Mouse (Mus musculus) brain, embryonic 14.5 days (tissue): ENCODE results near the gene Zfp652. TPM values are rescaled to one million over a fixed set of nuclear protein-coding genes. Genes with fewer than 3 reads are reported as not detected.
"Not testable (repeated sequence)": the region's sequence is repeated elsewhere in the genome, so short reads cannot be mapped to it uniquely, and the experiment has no call there.

Experiments
- DNase-seq: peaks from one replicate; pipeline ENCODE4 v3.0.0-alpha.2; 2011; ENCODE audit warnings: low read depth
- CTCF ChIP-seq: fragments of 200-500 bp; IDR thresholded peaks from 2 replicates; pipeline ENCODE4 v1.5.1; 2012; ENCODE audit warnings: inconsistent platforms, mild to moderate bottlenecking, moderate library complexity, borderline replicate concordance; ENCODE audit not compliant: insufficient read depth, insufficient read length; ENCODE audit errors: extremely low read depth
- POLR2A ChIP-seq: fragments of 200-500 bp; IDR thresholded peaks from 2 replicates; pipeline ENCODE4 v1.6.1; 2012; ENCODE audit warnings: mild to moderate bottlenecking, inconsistent platforms, borderline replicate concordance; ENCODE audit not compliant: poor library complexity, insufficient read depth, insufficient read length, severe bottlenecking; ENCODE audit errors: extremely low read depth
- polyA plus RNA-seq: library from polyadenylated mRNA; depleted of rRNA; stranded (reverse); fragments of >200 nt; gene quantifications from 2 replicates; pipeline ENCODE4 v1.2.3, GENCODE M21; 2012

The Zfp652 gene
- polyA plus RNA-seq, 1 experiment = 35.9 TPM

- TF ChIP-seq CTCF (no peak), POLR2A (no peak)
- no peak for DNase-seq
These were observed 35.9 kb downstream of the Zfp652 start for GRCm38 (mm10) chr11:95748331-95748730.

DNA sequence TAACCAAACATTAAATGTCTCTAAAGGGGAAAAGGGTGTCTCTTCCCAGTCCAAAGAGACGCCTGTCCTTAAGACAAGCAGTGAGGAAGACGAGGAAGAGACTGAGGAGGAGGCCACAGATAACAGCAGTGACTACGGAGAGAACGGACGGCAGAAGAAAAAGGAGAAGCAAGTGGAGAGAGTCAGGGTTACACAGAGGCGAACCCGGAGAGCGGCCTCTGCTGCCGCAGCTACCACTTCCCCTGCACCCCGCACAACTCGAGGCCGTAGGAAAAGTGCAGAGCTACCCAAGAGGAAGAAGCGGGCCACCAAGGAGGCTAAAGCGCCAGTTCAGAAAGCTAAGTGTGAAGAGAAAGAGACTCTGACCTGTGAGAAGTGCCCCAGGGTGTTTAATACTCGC lies 37.1 kb downstream of the Zfp652 start:
- TF ChIP-seq POLR2A = no peak
- TF ChIP-seq CTCF = no peak
- DNase-seq = no peak

GRCm38 (mm10) chr11:95750995-95751394 lies 38.5 kb downstream of the Zfp652 start:
- DNase-seq = peak; percentile 73
- TF ChIP-seq CTCF (peak; percentile 89), POLR2A (no peak)

- not testable (repeated sequence) for DNase-seq
These were observed 42.7 kb downstream of the Zfp652 start for GRCm38 (mm10) chr11:95755137-95755536.

DNA sequence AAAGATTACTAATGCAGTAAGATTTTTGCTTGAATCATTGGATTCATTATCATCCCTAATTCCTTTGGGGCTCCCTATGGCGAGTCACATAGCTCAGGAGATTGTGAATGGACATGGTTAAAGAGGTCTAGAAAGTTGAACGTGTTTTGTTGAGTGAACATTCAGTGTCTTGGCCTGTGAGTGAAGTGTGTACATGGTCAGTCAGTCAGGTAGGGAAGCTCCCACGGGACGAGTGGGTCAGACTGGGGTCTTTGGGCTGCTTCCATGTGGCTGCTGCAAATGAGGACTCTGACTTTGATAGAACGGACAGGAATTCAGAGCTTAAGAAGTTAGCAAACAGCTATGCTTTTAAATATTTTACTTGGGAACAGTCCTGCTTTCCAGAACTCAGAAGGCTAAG lies 48.0 kb downstream of the Zfp652 start:
- no peak for DNase-seq
- TF ChIP-seq CTCF = no peak
- TF ChIP-seq POLR2A = no peak

DNA sequence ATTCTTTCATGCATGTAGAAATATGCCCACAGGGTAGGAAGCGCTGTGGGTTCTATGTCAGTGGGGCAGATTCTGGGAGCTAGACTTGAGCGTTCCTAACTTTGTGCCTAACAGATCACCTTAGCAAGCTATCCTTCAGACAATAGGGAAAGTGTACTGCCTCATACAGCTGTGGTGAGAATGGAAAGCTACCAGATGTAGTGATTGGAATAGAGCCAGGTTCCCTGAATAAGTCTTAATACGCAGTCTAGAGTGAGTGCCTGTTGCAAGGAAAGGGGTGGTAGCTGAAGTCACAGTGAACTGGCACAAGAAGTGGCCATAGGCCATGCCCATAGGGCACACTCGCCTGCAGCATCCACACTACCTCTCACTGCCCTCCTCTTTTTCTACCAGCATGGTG lies 50.5 kb downstream of the Zfp652 start:
- DNase-seq = no peak
- no peak for TF ChIP-seq POLR2A
- TF ChIP-seq CTCF = no peak

DNA sequence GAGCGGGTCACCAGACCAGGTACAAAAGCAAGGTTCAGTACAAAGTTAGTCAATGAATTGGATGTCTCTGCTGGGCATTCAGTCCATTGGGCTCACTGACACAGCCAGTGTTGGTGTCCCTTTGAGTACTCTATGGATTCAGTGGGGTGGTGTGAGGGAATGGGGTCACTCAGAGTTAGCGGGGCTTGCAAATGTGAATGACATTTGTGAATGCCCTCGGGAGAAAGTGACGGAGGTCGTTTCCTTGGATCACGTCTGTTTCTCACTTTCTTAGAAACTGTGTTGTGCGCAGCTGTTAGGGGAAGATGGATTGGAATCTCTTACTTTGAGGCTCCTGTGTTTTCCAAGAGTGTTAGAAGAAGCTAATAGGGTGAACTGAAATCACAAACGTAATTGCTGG lies 52.3 kb downstream of the Zfp652 start:
- no peak for TF ChIP-seq POLR2A
- TF ChIP-seq CTCF = no peak
- no peak for DNase-seq

GRCm38 (mm10) chr11:95765334-95765733 lies 52.9 kb downstream of the Zfp652 start:
- TF ChIP-seq CTCF = no peak
- no peak for TF ChIP-seq POLR2A
- no peak for DNase-seq

DNA sequence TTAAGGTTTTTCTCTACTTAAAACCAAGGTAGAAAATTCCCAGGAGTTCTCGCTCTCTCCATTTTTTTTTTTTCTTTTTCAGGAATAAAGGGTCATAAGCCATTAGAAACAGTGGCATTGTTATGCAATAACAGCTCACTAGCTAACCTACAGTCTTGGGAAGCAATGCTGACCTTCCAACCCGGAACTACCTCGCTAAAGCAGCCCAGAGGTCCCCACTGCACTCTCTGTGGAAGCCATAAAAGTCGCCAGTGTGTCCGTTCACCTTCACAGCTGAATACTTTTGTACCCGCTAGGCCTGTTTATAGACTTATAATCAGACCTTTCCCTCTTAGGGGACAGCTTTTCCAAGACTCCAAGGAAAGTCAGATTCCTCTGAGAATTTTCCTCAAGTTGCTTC lies 55.8 kb downstream of the Zfp652 start:
- TF ChIP-seq CTCF = no peak
- TF ChIP-seq POLR2A = no peak
- no peak for DNase-seq

GRCm38 (mm10) chr11:95769208-95769607 lies 56.7 kb downstream of the Zfp652 start:
- TF ChIP-seq POLR2A = no peak
- TF ChIP-seq CTCF = no peak
- no peak for DNase-seq

DNA sequence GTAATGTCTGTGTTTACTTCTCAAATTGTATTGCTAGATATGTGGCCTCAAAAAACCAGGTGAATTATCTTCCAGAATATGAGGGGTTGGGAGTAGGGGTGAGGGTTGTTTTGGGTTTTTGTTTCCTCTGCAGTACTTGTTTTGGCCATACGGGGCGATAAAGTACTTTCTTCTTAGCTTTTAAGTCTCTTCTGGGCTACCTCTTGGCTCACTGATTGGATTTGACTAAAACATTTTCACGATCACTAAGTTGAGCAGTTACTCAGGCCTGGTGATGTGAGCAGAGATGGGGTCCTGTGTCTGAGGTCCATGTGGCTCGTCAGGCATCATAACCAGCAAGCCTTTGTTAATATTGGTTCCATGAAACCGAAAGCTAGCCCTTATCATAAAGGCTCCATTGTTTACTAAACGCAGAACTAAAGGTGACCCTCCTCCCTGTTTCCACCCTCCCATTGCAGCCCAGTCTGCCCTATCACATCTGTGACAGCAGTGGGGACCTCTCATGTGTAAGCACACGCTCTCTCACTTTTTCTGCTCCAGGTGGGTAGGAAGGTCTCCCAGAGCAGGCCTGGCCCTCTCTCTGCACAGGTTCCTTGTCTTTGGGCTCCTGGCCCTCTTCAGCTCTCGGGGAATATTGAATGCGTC lies 58.4 kb downstream of the Zfp652 start:
- peak; percentile 29 for DNase-seq

DNA sequence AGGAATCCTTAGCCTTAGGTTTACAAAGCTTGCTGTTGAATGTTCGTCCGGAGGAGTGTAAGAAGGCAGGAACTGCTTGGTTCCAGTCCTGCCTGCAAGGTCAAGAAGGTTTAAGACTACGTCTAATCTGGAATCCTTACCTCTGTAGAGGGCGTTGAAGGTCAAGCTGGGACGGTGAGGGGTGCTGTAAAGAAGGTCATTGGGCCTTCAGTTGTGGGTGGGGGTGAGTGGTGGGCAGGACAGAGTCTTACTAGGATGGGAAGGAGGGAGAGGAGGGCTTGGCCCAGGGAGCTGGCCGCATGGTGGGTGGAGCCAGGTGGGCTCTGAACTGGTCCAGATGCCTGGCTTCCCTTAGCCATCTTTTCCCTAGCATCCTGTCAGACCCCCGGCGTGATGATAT lies 59.2 kb downstream of the Zfp652 start:
- no peak for DNase-seq
- TF ChIP-seq CTCF = no peak
- no peak for TF ChIP-seq POLR2A

More for the DNA sequence above, 58.4 kb downstream of the Zfp652 start:
- TF ChIP-seq POLR2A (no peak), CTCF (peak; percentile 19; the same call in 1 of the 2 replicates)

DNA sequence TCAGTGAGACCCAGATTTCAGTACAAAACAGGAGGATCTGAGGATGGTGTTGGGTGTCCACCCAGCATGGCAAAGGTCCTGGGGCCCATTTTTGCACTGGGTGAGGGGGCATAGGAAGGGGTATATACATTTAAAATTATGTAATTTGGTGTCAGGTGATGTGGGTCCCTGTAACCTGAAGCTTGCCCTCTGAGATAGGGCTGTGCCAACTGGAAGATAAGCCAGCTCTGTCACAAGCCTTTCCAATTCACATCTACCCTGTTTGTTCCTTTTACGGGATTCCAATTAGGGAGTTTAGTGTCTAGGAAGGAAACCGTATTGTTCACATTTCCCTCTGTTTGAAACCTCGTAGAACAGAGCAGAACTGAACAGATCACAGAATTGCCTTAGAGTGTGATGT lies 60.8 kb downstream of the Zfp652 start:
- TF ChIP-seq CTCF (no peak), POLR2A (no peak)
- no peak for DNase-seq

GRCm38 (mm10) chr11:95777323-95778297 lies 65.1 kb downstream of the Zfp652 start:
- TF ChIP-seq POLR2A = no peak
- TF ChIP-seq CTCF = no peak
- DNase-seq = peak; percentile 32

- TF ChIP-seq POLR2A (no peak), CTCF (no peak)
- no peak for DNase-seq
These were observed 66.4 kb downstream of the Zfp652 start for GRCm38 (mm10) chr11:95778831-95779251.
